Mouse (Mus musculus) liver, adult 2 months (tissue): ENCODE data around the gene Rimkla.

ENCODE experiments used
- CTCF ChIP-seq: fragments of 200-500 bp; IDR thresholded peaks from 2 replicates; pipeline ENCODE4 v1.5.1; 2011; ENCODE audit warnings: low read depth, low read length, control low read depth
- POLR2A ChIP-seq: fragments of 200-500 bp; IDR thresholded peaks from 2 replicates; pipeline ENCODE4 v1.6.1; 2011; ENCODE audit warnings: low read length, control low read depth; ENCODE audit not compliant: insufficient read depth; ENCODE audit errors: extremely low read depth

DNA sequence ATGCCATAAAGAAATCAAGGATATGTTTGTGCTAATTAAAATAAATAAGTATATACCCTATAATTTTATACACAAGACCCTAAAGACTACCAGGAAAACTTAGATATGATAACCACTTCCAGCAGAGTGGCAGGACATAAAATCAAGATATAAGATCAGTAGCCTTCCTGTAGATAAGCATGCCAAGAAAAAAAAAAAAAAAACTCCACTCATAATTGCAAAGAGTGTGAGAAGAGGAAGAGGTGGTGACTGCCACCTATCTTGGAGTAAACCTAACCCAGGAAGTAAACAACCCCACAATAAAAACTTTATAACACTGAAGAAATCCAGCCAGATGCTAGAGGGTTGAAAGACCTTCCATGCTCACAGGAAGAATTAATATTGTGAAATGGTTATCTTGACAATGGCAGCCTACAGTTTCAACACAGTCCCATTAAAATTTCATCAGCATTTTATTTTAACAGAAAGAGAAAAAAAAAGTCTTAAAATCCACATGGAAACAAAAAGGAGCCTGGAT is 34.0 kb upstream of the Rimkla start:
- no peak for TF ChIP-seq CTCF
- no peak for TF ChIP-seq POLR2A
